Mouse (Mus musculus) midbrain, postnatal 0 days (tissue): ENCODE results near the gene Rpl18a. TPM values are rescaled to one million over a fixed set of nuclear protein-coding genes. Genes with fewer than 3 reads are reported as not detected.

ENCODE experiments used
- ATAC-seq: fragments of 200-750 bp; cut with Nextera tagmentation; 2 replicates; pipeline ENCODE4 v1.8.0; 2017; ENCODE audit warnings: moderate number of reproducible peaks, mild to moderate bottlenecking, moderate TSS enrichment, moderate library complexity; ENCODE audit not compliant: low FRiP score
- DNase-seq: peaks from one replicate; pipeline ENCODE4 v3.0.0-alpha.2; 2015; ENCODE audit warnings: low spot score
- H3K27ac ChIP-seq: fragments of 300-500 bp; sonication (generic); 2 replicates; pipeline ENCODE4 v1.5.1; 2014; ENCODE audit warnings: low read depth, mild to moderate bottlenecking, low read length, mixed read lengths
- H3K27me3 ChIP-seq: fragments of 300-500 bp; sonication (generic); 2 replicates; pipeline ENCODE4 v1.6.1; 2014; ENCODE audit warnings: low read length, control low read depth, mixed read lengths; ENCODE audit not compliant: insufficient read depth
- H3K36me3 ChIP-seq: fragments of 300-500 bp; sonication (generic); 2 replicates; pipeline ENCODE4 v1.6.1; 2014; ENCODE audit warnings: low read length, control low read depth, mixed read lengths; ENCODE audit not compliant: insufficient read depth
- H3K4me1 ChIP-seq: fragments of 300-500 bp; sonication (generic); 2 replicates; pipeline ENCODE4 v1.6.1; 2014; ENCODE audit warnings: mild to moderate bottlenecking, control low read depth, antibody characterized with exemption, low read length, mixed read lengths; ENCODE audit not compliant: insufficient read depth
- H3K4me2 ChIP-seq: fragments of 300-500 bp; sonication (generic); 2 replicates; pipeline ENCODE4 v1.6.1; 2014; ENCODE audit warnings: low read depth, mild to moderate bottlenecking, low read length, mixed read lengths; ENCODE audit not compliant: poor library complexity, severe bottlenecking
- H3K4me3 ChIP-seq: fragments of 300-500 bp; sonication (generic); 2 replicates; pipeline ENCODE4 v1.5.1; 2014; ENCODE audit warnings: low read depth, mild to moderate bottlenecking, low read length, moderate library complexity
- H3K9ac ChIP-seq: fragments of 300-500 bp; sonication (generic); replicated peaks from 2 replicates; pipeline ENCODE4 v1.6.1; 2014; ENCODE audit warnings: mild to moderate bottlenecking, low read length, moderate library complexity, mixed read lengths; ENCODE audit not compliant: poor library complexity, severe bottlenecking
- H3K9me3 ChIP-seq: fragments of 300-500 bp; sonication (generic); 2 replicates; pipeline ENCODE4 v1.6.1; 2016; ENCODE audit warnings: low read length, control low read depth
- CTCF ChIP-seq: IDR thresholded peaks from 2 replicates; pipeline ENCODE4 v1.5.1; 2016; ENCODE audit warnings: antibody characterized with exemption, mild to moderate bottlenecking
- WGBS: fragments of 180-500 bp; shearing (Covaris S2); extraction: QIAGEN DNeasy Blood & Tissue Kit; methylation state at CpG from one replicate; pipeline ENCODE4 v1.1.7; 2014; 5-methylcytosine and 5-hydroxymethylcytosine counted together
- polyA plus RNA-seq: library from polyadenylated mRNA; unstranded; fragments of >200 nt; fragmentation: Nextera tagmentation; extraction: Ambion mirVana; gene quantifications from 2 replicates; pipeline ENCODE4 v1.2.1, GENCODE M21; 2015
- total RNA-seq: library from RNA; depleted of rRNA; stranded (reverse); fragments of >200 nt; gene quantifications from 2 replicates; pipeline ENCODE4 v1.2.3, GENCODE M21; 2014

Rpl18a gene
- total and polyA plus RNA-seq, 2 experiments from 2014 or later, result 1,819 to 2,285 TPM

- H3K9me3 ChIP-seq, result no peaks in the 10 kb centered on the region
Measured at GRCm38 (mm10) chr8:70931731-70932130, 34.5 kb upstream of the Rpl18a start.

DNA sequence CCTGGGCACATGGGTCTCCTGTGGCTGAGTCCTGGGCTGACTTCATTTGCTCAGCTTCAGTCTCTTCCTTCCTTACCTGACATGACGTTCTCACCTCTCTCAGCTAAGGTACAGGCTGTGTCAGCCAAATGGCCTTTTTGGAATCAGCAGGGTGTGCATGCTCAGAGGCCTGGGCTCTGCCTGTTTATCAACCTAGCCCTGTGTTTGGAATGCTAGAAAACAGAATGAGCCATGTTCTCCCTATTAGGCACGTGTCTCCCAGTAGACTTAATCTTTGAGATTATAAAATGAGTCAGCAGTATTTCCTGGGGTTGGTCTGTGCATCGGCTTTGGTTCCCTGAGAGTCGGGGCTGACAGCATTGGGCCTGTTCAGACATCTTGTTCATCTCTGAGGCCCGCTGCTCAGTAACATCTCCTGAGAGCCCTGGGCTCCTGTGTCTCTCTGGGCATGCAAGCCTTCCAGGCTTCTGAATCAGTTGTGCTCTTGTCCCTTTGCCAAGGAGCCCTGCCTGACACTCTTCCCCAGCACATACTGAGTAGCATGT, 31.6 kb upstream of the Rpl18a start:
- TF ChIP-seq CTCF, result no peak
- no peaks in the 10 kb centered on the region for H3K9me3 ChIP-seq
- no peak overlapping the region for H3K4me2 ChIP-seq
- ATAC-seq (no peak), DNase-seq (no peak)
- H3K4me1 ChIP-seq, result no peaks in the 10 kb centered on the region
- WGBS, result 67% methylated on average over 5 of the region's 5 CpGs
- H3K36me3 ChIP-seq, result peaks cover 24% of the 10 kb centered on the region
- no peak overlapping the region for H3K27ac ChIP-seq
- H3K9ac ChIP-seq, result no peak overlapping the region
- no peaks in the 10 kb centered on the region for H3K27me3 ChIP-seq
- H3K4me3 ChIP-seq, result no peak overlapping the region

More at GRCm38 (mm10) chr8:70931731-70932130, 34.5 kb upstream of the Rpl18a start:
- Histone ChIP-seq H3K4me1 (no peaks in the 10 kb centered on the region), H3K27ac (no peak overlapping the region), H3K27me3 (no peaks in the 10 kb centered on the region), H3K9ac (no peak overlapping the region), H3K36me3 (peaks cover 22% of the 10 kb centered on the region), H3K4me2 (no peak overlapping the region), H3K4me3 (no peak overlapping the region)
- WGBS, result 94% methylated on average over 11 of the region's 11 CpGs
- ATAC-seq (no peak), DNase-seq (no peak)
- no peak for TF ChIP-seq CTCF

DNA sequence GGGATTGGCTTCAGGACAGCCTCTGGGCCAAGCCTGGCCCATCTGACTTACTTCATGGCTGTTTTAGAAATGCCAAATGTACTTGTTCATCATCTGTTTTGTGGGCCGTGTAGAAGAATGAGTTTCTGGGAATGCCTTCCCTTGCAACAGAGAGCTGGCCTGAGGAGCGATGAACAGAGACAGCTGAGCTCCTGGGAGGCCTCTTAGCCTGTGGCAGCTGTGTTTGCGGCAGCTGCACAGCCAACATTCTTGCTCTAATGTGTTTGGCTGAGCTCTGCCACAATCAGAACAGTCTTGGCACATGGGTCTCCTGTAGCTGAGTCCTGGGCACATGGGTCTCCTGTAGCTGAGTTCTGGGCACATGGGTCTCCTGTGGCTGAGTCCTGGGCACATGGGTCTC, 30.9 kb upstream of the Rpl18a start:
- TF ChIP-seq CTCF, result no peak
- Histone ChIP-seq H3K4me2 (no peak overlapping the region), H3K27ac (no peak overlapping the region), H3K27me3 (no peaks in the 10 kb centered on the region), H3K9me3 (no peaks in the 10 kb centered on the region), H3K4me3 (no peak overlapping the region), H3K36me3 (peaks cover 24% of the 10 kb centered on the region), H3K4me1 (no peaks in the 10 kb centered on the region), H3K9ac (no peak overlapping the region)
- ATAC-seq (no peak), DNase-seq (peak; percentile 21)
- WGBS, result 83% methylated on average over 3 of the region's 3 CpGs

DNA sequence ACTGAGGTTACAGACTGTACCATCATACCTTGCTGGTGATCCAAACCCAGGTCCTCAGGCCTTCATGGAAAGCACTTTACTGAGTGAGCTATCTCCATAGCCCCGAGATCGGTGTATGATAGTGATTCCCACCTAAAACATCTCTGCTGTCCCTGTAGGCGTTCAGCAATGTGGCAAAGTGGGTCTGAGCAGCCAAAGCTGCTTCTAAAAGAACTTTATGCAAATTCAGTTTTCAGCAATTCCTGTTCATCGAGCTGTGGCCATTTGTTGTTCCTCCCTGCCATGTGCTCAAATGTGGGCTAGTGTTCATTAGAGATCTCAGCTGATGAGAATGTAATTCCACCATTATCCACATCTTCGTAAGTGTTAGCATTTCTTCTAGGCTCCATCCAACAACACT, 29.2 kb upstream of the Rpl18a start:
- no peak for TF ChIP-seq CTCF
- Histone ChIP-seq H3K9ac (no peak overlapping the region), H3K4me1 (no peaks in the 10 kb centered on the region), H3K36me3 (peaks cover 14% of the 10 kb centered on the region), H3K4me2 (no peak overlapping the region), H3K9me3 (no peaks in the 10 kb centered on the region), H3K4me3 (no peak overlapping the region), H3K27ac (no peak overlapping the region), H3K27me3 (no peaks in the 10 kb centered on the region)
- 92% methylated on average over 5 of the region's 5 CpGs for WGBS
- ATAC-seq, result no peak
- DNase-seq, result no peak

DNA sequence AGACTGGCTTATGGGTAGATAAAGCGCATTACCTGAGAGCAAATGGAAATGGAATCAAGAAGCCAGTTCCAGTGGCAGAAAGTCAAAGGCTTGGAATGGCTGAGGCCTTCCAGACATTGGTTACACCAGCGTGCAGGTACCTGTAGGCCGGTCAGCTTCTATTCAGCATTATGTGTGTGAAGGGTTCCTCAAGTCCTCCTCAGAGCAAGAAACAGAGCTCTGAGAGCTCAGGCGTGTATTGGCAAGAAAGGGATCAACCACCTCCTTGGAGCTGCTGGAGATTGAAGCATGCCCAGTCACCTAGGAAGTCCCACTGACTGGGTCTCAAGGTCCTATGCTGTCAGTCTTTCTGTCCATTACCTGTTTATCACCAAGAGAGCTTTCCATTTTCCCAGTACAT, 28.5 kb upstream of the Rpl18a start:
- Histone ChIP-seq H3K36me3 (peaks cover 12% of the 10 kb centered on the region), H3K4me3 (no peak overlapping the region), H3K9me3 (no peaks in the 10 kb centered on the region), H3K9ac (no peak overlapping the region), H3K27me3 (no peaks in the 10 kb centered on the region), H3K4me1 (no peaks in the 10 kb centered on the region), H3K4me2 (no peak overlapping the region), H3K27ac (no peak overlapping the region)
- no peak for DNase-seq
- 96% methylated on average over 4 of the region's 4 CpGs for WGBS
- TF ChIP-seq CTCF, result no peak
- no peak for ATAC-seq

- no peak for ATAC-seq
- no peak for TF ChIP-seq CTCF
- H3K4me1 ChIP-seq, result no peaks in the 10 kb centered on the region
- H3K27ac ChIP-seq, result no peak overlapping the region
- H3K4me3 ChIP-seq, result no peak overlapping the region
- no peaks in the 10 kb centered on the region for H3K9me3 ChIP-seq
- no peak overlapping the region for H3K4me2 ChIP-seq
- no peaks in the 10 kb centered on the region for H3K27me3 ChIP-seq
- 90% methylated on average over 4 of the region's 4 CpGs for WGBS
- no peak for DNase-seq
- peaks cover 9% of the 10 kb centered on the region for H3K36me3 ChIP-seq
- H3K9ac ChIP-seq, result no peak overlapping the region
Measured at GRCm38 (mm10) chr8:70924151-70924550, 26.9 kb upstream of the Rpl18a start.
